ENCODE assay signal across 8 mouse cellular contexts in the genomic region with DNA sequence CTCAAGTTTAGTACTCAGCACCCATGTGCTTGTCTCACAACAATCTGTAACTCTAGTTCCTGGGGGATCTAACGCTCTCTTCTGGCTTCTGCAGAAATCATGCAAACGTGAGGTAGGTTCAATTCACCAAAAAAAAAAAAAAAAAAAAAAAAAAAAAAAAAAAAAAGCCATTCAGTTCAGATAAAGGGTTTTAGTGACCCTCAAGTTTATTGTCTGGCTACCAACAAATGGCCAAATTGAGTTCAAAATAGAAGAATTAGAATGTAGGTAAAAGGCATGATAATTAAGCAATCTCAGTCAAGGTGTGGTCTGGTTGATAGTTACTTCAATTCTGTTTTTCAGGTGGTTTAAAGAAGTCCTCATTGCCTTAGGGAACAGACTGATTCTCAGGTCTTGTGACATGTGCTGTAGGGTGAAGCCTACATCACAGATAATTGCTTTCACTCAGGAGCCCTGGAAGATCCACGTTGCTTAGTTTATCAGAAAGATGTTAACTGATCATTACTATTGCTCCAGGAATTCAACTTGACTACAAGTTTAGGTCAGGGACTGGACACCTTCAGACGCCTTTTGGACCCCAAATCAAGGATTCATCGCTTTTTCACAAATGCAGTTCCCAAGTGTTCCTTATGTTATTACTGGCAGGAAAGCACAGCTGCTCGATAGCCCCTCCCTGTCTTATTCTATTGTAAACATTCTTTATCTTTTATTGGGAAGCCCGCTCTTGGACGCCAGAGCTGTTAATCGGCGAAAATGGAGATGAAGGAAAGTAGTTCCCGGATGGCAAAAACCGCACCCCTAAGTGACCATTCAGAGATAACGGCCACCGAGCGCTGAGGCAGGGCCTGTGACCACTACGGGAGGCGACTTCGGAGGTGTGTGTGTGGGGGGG. TPM values are rescaled to one million over a fixed set of nuclear protein-coding genes. Genes with fewer than 3 reads are reported as not detected.
DNase-seq lines count a peak whose midpoint lies in the region; ATAC-seq and TF ChIP-seq lines count a peak whose summit lies in the region.

No protein-coding gene starts in this region.

- DNase-seq in spleen, adult 2 months (ENCODE audit: low read depth in 1 of 2, low spot score in 2 of 2) = no peak
- DNase-seq in spleen, postnatal 14 days (ENCODE audit: low spot score in 2 of 2) = no peak
- no peak for DNase-seq in urinary bladder, postnatal 25 days (ENCODE audit: low spot score)
- DNase-seq in right cerebral cortex, adult 18-20 months = no peak
- no peak for DNase-seq in Muller cell, postnatal 12 days (ENCODE audit: inconsistent ontology term)

- peak overlapping the region; percentile 76 for H3K9ac ChIP-seq in limb, embryonic 12.5 days (replicated peaks)
- peak overlapping the region; percentile 78 for H3K9ac ChIP-seq in stomach, embryonic 14.5 days (replicated peaks; ENCODE audit: low read depth, low read length)

- peak; percentile 7; the same call in 1 of the 2 replicates for ATAC-seq in erythroblast, adult 5-6 weeks (replicated peaks; ENCODE audit: low FRiP score, poor library complexity, severe bottlenecking)
- ATAC-seq in limb, embryonic 12.5 days (ENCODE audit: insufficient number of reproducible peaks, insufficient read depth, low FRiP score, low TSS enrichment, low read depth) = no peak
- ATAC-seq in stomach, embryonic 14.5 days (ENCODE audit: insufficient number of reproducible peaks, insufficient read depth, low FRiP score, low read depth) = no peak

- peaks cover 14% of the 10 kb centered on the region; the same call in 1 of the 2 replicates for H3K4me1 ChIP-seq in spleen, adult 2 months (ENCODE audit: control insufficient read depth, insufficient read depth, insufficient read length)
- peaks cover 12% of the 10 kb centered on the region for H3K4me1 ChIP-seq in limb, embryonic 12.5 days (replicated peaks)
- H3K4me1 ChIP-seq in stomach, embryonic 14.5 days (ENCODE audit: control insufficient read depth, insufficient read depth, low read length) = peaks cover 12% of the 10 kb centered on the region; the same call in 1 of the 2 replicates

- H3K27ac ChIP-seq in spleen, adult 2 months (ENCODE audit: insufficient read depth, low read length) = peak overlapping the region; percentile 78
- H3K27ac ChIP-seq in limb, embryonic 12.5 days = peak overlapping the region; percentile 88
- H3K27ac ChIP-seq in stomach, embryonic 14.5 days (ENCODE audit: low read length) = peak overlapping the region; percentile 81

- no peaks in the 10 kb centered on the region for H3K27me3 ChIP-seq in spleen, adult 2 months (ENCODE audit: control insufficient read depth, insufficient read depth, low read length)
- no peaks in the 10 kb centered on the region for H3K27me3 ChIP-seq in limb, embryonic 12.5 days
- H3K27me3 ChIP-seq in stomach, embryonic 14.5 days (ENCODE audit: control insufficient read depth, insufficient read depth, low read length) = no peaks in the 10 kb centered on the region

- peaks cover 2% of the 10 kb centered on the region; the same call in 1 of the 2 replicates for H3K36me3 ChIP-seq in spleen, adult 2 months (ENCODE audit: control insufficient read depth, insufficient read depth, low read length)
- H3K36me3 ChIP-seq in limb, embryonic 12.5 days = peaks cover 16% of the 10 kb centered on the region
- H3K36me3 ChIP-seq in stomach, embryonic 14.5 days (ENCODE audit: control insufficient read depth, insufficient read depth, low read length) = no peaks in the 10 kb centered on the region

- H3K9me3 ChIP-seq in limb, embryonic 12.5 days = no peaks in the 10 kb centered on the region
- H3K9me3 ChIP-seq in stomach, embryonic 14.5 days (ENCODE audit: control insufficient read depth, low read depth, low read length) = peaks cover 2% of the 10 kb centered on the region; the same call in 1 of the 2 replicates

- 27% methylated on average over 18 of the region's 18 CpGs for WGBS in spleen, adult 2 months
- WGBS in limb, embryonic 12.5 days = 26% methylated on average over 18 of the region's 18 CpGs
- 21% methylated on average over 18 of the region's 18 CpGs for WGBS in stomach, embryonic 14.5 days

- peak overlapping the region; percentile 72 for H3K4me3 ChIP-seq in spleen, adult 2 months (ENCODE audit: extremely low read depth, insufficient read depth, insufficient read length)
- H3K4me3 ChIP-seq in limb, embryonic 12.5 days (replicated peaks) = peak overlapping the region; percentile 99
- peak overlapping the region; percentile 98 for H3K4me3 ChIP-seq in stomach, embryonic 14.5 days (ENCODE audit: low read depth, low read length)

- no peak for TF ChIP-seq POLR2A in spleen, adult 2 months (IDR thresholded peaks at IDR 0.05; ENCODE audit: low read depth, low read length)

- no peak for TF ChIP-seq CTCF in spleen, adult 2 months (IDR thresholded peaks at IDR 0.05; ENCODE audit: extremely low read depth, insufficient read depth, insufficient read length, insufficient replicate concordance)

- H3K4me2 ChIP-seq in limb, embryonic 12.5 days = peak overlapping the region; percentile 63
- H3K4me2 ChIP-seq in stomach, embryonic 14.5 days (replicated peaks; ENCODE audit: low read depth, low read length) = peak overlapping the region; percentile 57

RNA-seq across cellular contexts. Expression of a gene that starts 0.7 kb away (rescaled TPM):
- polyA plus RNA-seq in spleen, adult 2 months (2012; rRNA removed) = 68.2 and 77.3 TPM in 2 replicates
- total RNA-seq in erythroblast, adult 5-6 weeks (2015; ENCODE audit: low replicate concordance) = 7.9 and 12.7 TPM in 2 replicates
- 25.0 and 26.3 TPM in 2 replicates for total RNA-seq in erythroblast, adult 5-6 weeks (2017; ENCODE audit: low replicate concordance)
- polyA plus RNA-seq in limb, embryonic 12.5 days (2016; fragmentation: Nextera tagmentation; extraction: Ambion mirVana) = 135 and 141 TPM in 2 replicates
- polyA plus RNA-seq in stomach, embryonic 14.5 days (2014; fragmentation: Nextera tagmentation; extraction: Ambion mirVana) = 124 and 130 TPM in 2 replicates

RNA-seq across cellular contexts. Expression of a gene that starts 43.7 kb away (rescaled TPM):
- 4.1 and 4.9 TPM in 2 replicates for polyA plus RNA-seq in spleen, adult 2 months (2012; rRNA removed)
- 5.6 and 6.5 TPM in 2 replicates for total RNA-seq in erythroblast, adult 5-6 weeks (2015; ENCODE audit: low replicate concordance)
- total RNA-seq in erythroblast, adult 5-6 weeks (2017; ENCODE audit: low replicate concordance) = 5.3 and 6.9 TPM in 2 replicates
- polyA plus RNA-seq in limb, embryonic 12.5 days (2016; fragmentation: Nextera tagmentation; extraction: Ambion mirVana) = 11.1 and 12.1 TPM in 2 replicates
- polyA plus RNA-seq in stomach, embryonic 14.5 days (2014; fragmentation: Nextera tagmentation; extraction: Ambion mirVana) = 11.7 and 12.0 TPM in 2 replicates

RNA-seq across cellular contexts. Expression of a gene that starts 59.8 kb away (rescaled TPM):
- polyA plus RNA-seq in spleen, adult 2 months (2012; rRNA removed) = 346 and 410 TPM in 2 replicates
- total RNA-seq in erythroblast, adult 5-6 weeks (2015; ENCODE audit: low replicate concordance) = 54.0 and 58.3 TPM in 2 replicates
- 55.8 and 90.1 TPM in 2 replicates for total RNA-seq in erythroblast, adult 5-6 weeks (2017; ENCODE audit: low replicate concordance)
- polyA plus RNA-seq in limb, embryonic 12.5 days (2016; fragmentation: Nextera tagmentation; extraction: Ambion mirVana) = 427 and 439 TPM in 2 replicates
- polyA plus RNA-seq in stomach, embryonic 14.5 days (2014; fragmentation: Nextera tagmentation; extraction: Ambion mirVana) = 323 and 344 TPM in 2 replicates
